Mouse (Mus musculus) forebrain, embryonic 15.5 days (tissue): ENCODE data around the gene Pgm2l1. TPM values are rescaled to one million over a fixed set of nuclear protein-coding genes. Genes with fewer than 3 reads are reported as not detected.
A peak's percentile ranks its signal among the peaks of the same experiment; 100 is the strongest.

Source experiments
- ATAC-seq: fragments of 200-750 bp; cut with Nextera tagmentation; replicated peaks from 2 replicates; pipeline ENCODE4 v1.8.0; 2017; ENCODE audit warnings: mild to moderate bottlenecking, moderate TSS enrichment, moderate library complexity
- H3K27ac ChIP-seq: fragments of 300-500 bp; sonication (generic); replicated peaks from 2 replicates; pipeline ENCODE4 v1.5.1; 2015; ENCODE audit warnings: mild to moderate bottlenecking, inconsistent platforms
- H3K27me3 ChIP-seq: fragments of 300-500 bp; sonication (generic); 2 replicates; pipeline ENCODE4 v1.6.1; 2015; ENCODE audit warnings: inconsistent platforms
- H3K36me3 ChIP-seq: fragments of 300-500 bp; sonication (generic); 2 replicates; pipeline ENCODE4 v1.6.1; 2015; ENCODE audit warnings: mild to moderate bottlenecking, inconsistent platforms
- H3K4me1 ChIP-seq: fragments of 300-500 bp; sonication (generic); 2 replicates; pipeline ENCODE4 v1.6.1; 2015; ENCODE audit warnings: inconsistent platforms
- H3K4me2 ChIP-seq: fragments of 300-500 bp; sonication (generic); replicated peaks from 2 replicates; pipeline ENCODE4 v1.6.1; 2015; ENCODE audit warnings: mild to moderate bottlenecking, inconsistent platforms
- H3K4me3 ChIP-seq: fragments of 300-500 bp; sonication (generic); 2 replicates; pipeline ENCODE4 v1.5.1; 2015; ENCODE audit warnings: mild to moderate bottlenecking, inconsistent platforms
- H3K9ac ChIP-seq: fragments of 300-500 bp; sonication (generic); replicated peaks from 2 replicates; pipeline ENCODE4 v1.6.1; 2015; ENCODE audit warnings: mild to moderate bottlenecking, inconsistent platforms
- H3K9me3 ChIP-seq: fragments of 300-500 bp; sonication (generic); 2 replicates; pipeline ENCODE4 v1.6.1; 2016; ENCODE audit warnings: inconsistent platforms
- WGBS: fragments of 180-500 bp; shearing (Covaris S2); methylation state at CpG from one replicate; pipeline ENCODE4 v1.1.7; 2015; ENCODE audit warnings: mixed read lengths; 5-methylcytosine and 5-hydroxymethylcytosine counted together
- polyA plus RNA-seq: library from polyadenylated mRNA; unstranded; fragments of >200 nt; fragmentation: Nextera tagmentation; extraction: Ambion mirVana; gene quantifications from 2 replicates; pipeline ENCODE4 v1.2.1, GENCODE M21; 2015

Pgm2l1 gene
- polyA plus RNA-seq, 1 experiment from 2014 or later, result 14.5 TPM

DNA sequence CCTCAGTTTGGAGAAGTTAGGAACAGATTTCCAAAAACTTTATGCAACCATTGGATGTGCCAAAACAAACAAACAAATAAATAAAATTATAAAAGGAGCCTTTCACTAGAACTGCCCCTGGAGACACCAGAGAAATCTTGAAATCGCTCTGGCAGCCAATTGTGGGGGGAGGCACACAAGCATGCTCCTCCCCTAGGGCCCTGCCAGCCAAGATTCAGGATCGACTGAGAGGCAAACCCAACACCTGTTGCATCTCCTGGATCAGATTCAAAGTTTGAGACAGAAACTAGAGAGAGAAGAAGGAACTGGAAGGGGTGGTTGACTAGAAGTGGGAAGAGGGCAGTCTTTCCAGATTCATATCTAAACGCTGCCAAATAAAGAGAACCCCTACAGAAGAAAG, 23.6 kb upstream of the Pgm2l1 start:
- no peaks in the 10 kb centered on the region for H3K27me3 ChIP-seq
- WGBS, result 66% methylated on average over 3 of the region's 3 CpGs
- no peaks in the 10 kb centered on the region for H3K9me3 ChIP-seq
- H3K4me1 ChIP-seq, result no peaks in the 10 kb centered on the region
- H3K4me3 ChIP-seq, result no peak overlapping the region
- ATAC-seq, result no peak
- no peaks in the 10 kb centered on the region for H3K36me3 ChIP-seq
- no peak overlapping the region for H3K9ac ChIP-seq
- H3K27ac ChIP-seq, result no peak overlapping the region
- H3K4me2 ChIP-seq, result no peak overlapping the region

DNA sequence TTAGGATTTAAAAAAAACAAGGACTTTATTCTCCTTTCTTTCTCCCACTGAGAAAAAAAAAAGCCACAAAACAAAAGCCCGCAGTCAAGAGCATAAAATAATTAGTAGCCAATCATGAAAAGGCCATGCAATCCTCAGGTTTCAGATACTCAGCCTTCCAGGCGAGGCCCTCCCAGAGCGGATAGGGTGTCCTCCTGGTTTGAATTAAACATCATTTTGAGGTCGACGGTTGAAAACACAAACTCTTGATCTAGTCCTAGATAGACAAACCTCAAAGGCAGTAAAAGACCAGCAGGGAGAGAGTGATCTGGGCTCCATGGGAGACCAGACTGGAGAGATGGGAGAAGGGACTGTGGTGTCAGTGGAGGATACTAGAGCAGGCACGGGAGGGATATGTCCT, 22.3 kb upstream of the Pgm2l1 start:
- ATAC-seq, result no peak

DNA sequence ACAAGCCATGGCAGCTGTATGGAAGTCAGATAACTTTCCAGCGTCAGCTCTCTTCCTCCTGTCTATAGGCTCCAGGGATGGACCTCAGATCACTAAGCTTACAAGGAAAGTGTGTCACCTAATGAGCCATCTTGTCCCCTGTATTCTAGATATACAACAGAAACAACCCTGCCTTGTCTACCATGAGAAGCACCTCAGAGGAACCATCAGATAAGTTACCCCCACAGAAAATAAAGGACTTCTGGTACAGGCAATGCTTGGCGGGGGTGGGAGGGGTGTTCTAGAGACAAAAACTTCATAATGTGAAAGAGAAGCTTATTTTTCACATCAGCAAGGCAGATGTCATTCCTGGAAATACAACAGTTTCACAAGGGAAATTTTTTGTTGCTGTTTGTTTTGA, 21.1 kb upstream of the Pgm2l1 start:
- Histone ChIP-seq H3K36me3 (no peaks in the 10 kb centered on the region), H3K9ac (no peak overlapping the region), H3K27ac (no peak overlapping the region), H3K4me3 (no peak overlapping the region), H3K4me2 (no peak overlapping the region), H3K4me1 (no peaks in the 10 kb centered on the region), H3K27me3 (no peaks in the 10 kb centered on the region), H3K9me3 (no peaks in the 10 kb centered on the region)
- no peak for ATAC-seq
- 98% methylated on average over 2 of the region's 2 CpGs for WGBS

More for the DNA sequence above, 22.3 kb upstream of the Pgm2l1 start:
- Histone ChIP-seq H3K36me3 (no peaks in the 10 kb centered on the region), H3K9me3 (no peaks in the 10 kb centered on the region), H3K27ac (no peak overlapping the region), H3K4me1 (no peaks in the 10 kb centered on the region), H3K4me3 (no peak overlapping the region), H3K4me2 (no peak overlapping the region), H3K9ac (no peak overlapping the region), H3K27me3 (no peaks in the 10 kb centered on the region)
- WGBS, result 78% methylated on average over 6 of the region's 6 CpGs

DNA sequence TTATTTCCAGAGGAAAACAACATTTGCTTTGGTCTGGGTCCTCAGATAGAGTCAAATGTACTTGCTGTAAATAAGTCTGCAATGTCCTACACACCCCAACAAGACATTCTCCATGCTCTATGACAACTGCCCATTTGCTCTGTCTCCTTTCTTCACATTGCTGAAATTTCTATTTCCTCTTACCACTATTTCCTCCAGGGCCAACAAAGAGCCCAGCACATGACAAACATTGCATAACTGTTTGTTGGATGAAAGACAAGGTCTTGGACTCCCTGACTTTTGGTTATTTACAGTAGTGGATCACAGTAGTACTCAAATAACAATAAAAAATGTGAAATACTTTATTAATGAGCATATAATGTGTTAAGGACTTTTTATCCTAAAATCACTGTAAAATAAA, 19.3 kb upstream of the Pgm2l1 start:
- Histone ChIP-seq H3K4me2 (no peak overlapping the region), H3K9ac (no peak overlapping the region), H3K4me1 (no peaks in the 10 kb centered on the region), H3K9me3 (no peaks in the 10 kb centered on the region), H3K36me3 (no peaks in the 10 kb centered on the region), H3K27ac (no peak overlapping the region), H3K27me3 (no peaks in the 10 kb centered on the region), H3K4me3 (no peak overlapping the region)
- ATAC-seq, result no peak

DNA sequence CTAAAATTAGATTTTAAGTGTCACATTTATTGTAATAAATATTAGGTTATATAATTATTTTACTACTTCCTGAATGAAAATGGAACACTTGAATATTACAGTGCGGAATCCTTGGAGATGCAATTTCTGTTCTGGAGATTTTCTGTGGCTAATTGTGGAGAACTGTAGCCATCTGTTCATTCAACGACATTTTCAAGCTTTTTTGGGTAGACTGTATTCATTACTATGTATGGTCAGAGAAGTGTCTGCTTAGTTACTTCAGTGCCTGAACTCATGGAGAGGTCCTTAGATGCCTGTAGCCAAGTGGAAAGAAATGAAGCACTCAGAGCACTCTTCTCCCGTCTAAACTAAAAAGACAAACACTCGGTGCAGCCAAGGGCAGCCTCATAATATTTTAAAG, 12.9 kb upstream of the Pgm2l1 start:
- H3K4me2 ChIP-seq, result no peak overlapping the region
- no peaks in the 10 kb centered on the region for H3K36me3 ChIP-seq
- H3K9me3 ChIP-seq, result no peaks in the 10 kb centered on the region
- no peak for ATAC-seq
- WGBS, result 76% methylated on average over 4 of the region's 4 CpGs
- H3K27me3 ChIP-seq, result no peaks in the 10 kb centered on the region
- peaks cover 3% of the 10 kb centered on the region; the same call in 1 of the 2 replicates for H3K4me1 ChIP-seq
- no peak overlapping the region for H3K4me3 ChIP-seq
- no peak overlapping the region for H3K9ac ChIP-seq
- no peak overlapping the region for H3K27ac ChIP-seq

DNA sequence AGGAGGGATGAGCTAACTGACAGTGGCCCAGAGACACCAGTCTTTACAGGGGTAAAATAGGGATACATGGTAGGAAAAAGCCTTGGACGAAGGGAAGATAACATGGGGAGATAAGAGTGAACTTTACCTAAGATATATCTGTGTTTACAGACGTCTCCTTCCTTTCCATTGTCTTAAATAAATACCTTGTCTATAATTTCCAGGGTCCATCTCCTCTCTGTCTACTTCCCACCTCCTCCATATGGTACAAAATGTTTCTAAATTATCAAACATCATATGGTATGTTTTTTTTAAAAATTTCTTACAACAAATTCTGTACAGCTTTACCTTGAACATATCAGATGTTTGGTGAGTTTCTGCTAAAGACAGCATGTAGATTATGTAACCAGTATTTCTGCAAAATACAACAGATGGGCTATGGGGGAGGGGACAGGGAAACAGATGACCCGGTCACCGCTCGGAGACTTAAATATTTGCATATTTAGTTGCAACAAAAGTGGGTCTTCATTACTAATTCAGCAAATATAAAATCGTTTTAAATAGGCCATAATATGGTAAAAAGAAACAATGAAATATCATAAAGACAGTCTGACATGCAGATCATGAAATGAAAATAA, 12.0 kb upstream of the Pgm2l1 start:
- Histone ChIP-seq H3K4me2 (no peak overlapping the region), H3K9ac (no peak overlapping the region), H3K27me3 (no peaks in the 10 kb centered on the region), H3K27ac (no peak overlapping the region), H3K4me3 (no peak overlapping the region), H3K9me3 (no peaks in the 10 kb centered on the region), H3K4me1 (peaks cover 3% of the 10 kb centered on the region; the same call in 1 of the 2 replicates), H3K36me3 (no peaks in the 10 kb centered on the region)
- ATAC-seq, result no peak
- WGBS, result 67% methylated on average over 6 of the region's 6 CpGs

DNA sequence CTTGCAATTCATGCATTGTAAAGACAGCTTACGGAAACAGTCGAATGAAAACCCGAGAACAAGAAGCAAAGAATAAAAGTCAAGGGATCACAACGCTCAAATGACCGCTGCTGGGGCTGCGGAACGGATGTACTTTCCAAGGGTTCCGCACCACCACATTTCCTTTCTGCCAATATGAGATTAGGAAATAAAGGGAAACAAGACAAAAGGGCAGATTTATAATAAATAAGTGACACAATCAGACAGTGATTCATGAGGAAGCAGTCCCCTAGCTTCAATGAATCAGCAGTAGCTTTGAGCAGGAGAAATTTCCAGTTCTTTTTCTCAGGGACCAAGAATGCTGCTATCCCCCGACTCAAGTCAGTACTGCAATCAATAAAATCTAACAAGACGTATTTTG, 11.2 kb upstream of the Pgm2l1 start:
- WGBS, result 37% methylated on average over 10 of the region's 10 CpGs
- H3K4me2 ChIP-seq, result peak overlapping the region; percentile 9; the same call in 1 of the 2 replicates
- H3K9me3 ChIP-seq, result no peaks in the 10 kb centered on the region
- H3K4me3 ChIP-seq, result no peak overlapping the region
- no peak overlapping the region for H3K9ac ChIP-seq
- no peak overlapping the region; the same call in 1 of the 2 replicates for H3K27ac ChIP-seq
- no peak for ATAC-seq
- no peaks in the 10 kb centered on the region for H3K27me3 ChIP-seq
- H3K36me3 ChIP-seq, result no peaks in the 10 kb centered on the region
- H3K4me1 ChIP-seq, result peaks cover 3% of the 10 kb centered on the region; the same call in 1 of the 2 replicates

DNA sequence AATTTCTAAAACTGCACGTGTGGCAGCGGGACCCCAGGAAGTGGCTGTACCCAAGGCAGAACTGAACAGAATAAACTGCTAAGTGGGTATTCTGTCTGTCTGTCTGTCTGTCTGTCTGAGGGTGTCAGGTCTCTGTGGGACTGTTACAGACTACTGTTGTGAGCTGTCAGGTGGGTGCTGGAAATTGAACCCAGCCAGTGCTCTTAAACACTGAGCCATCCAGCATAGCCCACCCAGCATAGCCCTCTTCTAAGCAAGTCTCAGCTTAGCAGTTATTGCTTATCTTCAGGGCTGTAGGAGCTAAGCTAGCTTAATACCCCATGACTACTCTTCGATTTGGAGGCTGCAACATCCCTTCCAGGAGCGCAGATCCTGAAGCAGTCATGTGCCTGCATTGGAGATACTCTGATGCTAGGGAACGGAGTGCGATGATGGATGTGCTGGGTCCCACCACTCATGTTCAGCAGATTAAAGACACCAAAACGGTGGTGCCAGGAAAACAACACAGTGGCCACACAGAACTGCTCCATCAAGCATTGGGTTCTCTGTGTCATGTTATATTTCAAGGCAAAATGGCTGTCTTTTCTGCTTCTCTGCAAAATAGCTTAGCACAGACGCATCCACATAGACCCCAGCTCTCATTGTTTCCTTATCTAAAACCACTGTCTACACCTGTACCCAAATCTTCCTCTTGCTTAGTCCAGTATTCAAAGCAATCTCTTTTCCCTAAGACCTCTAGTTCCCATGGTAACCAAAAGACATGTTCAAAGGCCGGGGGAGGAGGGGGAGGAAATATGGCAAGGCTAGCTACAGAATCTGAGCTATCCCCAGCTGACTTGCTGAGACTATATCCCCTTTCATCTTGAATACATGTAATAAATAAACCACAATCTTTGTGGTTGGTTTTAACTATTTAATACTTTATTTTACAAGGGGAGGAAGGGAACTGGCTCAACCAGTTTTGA, 10.3 kb upstream of the Pgm2l1 start:
- no peaks in the 10 kb centered on the region for H3K36me3 ChIP-seq
- no peaks in the 10 kb centered on the region for H3K9me3 ChIP-seq
- H3K4me1 ChIP-seq, result peaks cover 3% of the 10 kb centered on the region; the same call in 1 of the 2 replicates
- H3K4me3 ChIP-seq, result no peak overlapping the region
- 0 out of 2 replicates have a peak overlapping the region, but pooled peaks have one; percentile 7 for H3K27ac ChIP-seq
- no peak for ATAC-seq
- 75% methylated on average over 9 of the region's 9 CpGs for WGBS
- no peak overlapping the region for H3K4me2 ChIP-seq
- no peak overlapping the region for H3K9ac ChIP-seq
- no peaks in the 10 kb centered on the region for H3K27me3 ChIP-seq

DNA sequence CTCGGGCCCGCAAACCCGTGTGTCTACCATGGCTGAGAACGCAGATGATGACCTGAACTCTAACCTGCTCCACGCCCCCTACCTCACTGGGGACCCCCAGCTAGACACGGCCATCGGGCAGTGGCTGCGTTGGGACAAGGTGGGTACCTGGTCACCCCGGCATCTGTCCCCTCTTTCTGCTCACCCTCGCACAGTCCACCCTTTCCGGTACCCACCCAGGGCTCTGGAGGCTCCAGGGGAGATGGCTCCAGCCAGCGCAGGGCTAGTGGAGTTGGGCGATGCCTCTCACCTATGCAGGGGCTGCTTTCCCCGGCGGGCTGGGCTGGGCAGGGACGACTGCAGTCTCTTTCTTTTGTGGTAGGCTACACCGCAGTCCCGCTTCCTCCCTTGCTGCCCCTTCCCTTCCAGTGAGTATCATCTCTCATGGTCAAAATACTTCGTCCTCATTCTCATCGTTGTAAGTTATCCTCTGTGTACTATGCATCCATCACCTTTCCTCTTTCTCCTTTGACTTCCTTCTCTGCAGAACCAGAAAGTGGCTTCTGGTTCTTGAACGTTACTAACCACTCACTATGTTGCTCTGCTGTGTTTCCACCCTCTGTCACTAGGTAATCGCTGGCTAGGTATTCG, 817 bp downstream of the Pgm2l1 start:
- no peaks in the 10 kb centered on the region for H3K36me3 ChIP-seq
- peak overlapping the region; percentile 93 for H3K27ac ChIP-seq
- peak; percentile 66 for ATAC-seq
- H3K4me2 ChIP-seq, result peak overlapping the region; percentile 91
- no peaks in the 10 kb centered on the region for H3K9me3 ChIP-seq
- peak overlapping the region; percentile 91 for H3K9ac ChIP-seq
- 1% methylated on average over 23 of the region's 23 CpGs for WGBS
- peak overlapping the region; percentile 94 for H3K4me3 ChIP-seq
- no peaks in the 10 kb centered on the region for H3K27me3 ChIP-seq
- H3K4me1 ChIP-seq, result peaks cover 20% of the 10 kb centered on the region

DNA sequence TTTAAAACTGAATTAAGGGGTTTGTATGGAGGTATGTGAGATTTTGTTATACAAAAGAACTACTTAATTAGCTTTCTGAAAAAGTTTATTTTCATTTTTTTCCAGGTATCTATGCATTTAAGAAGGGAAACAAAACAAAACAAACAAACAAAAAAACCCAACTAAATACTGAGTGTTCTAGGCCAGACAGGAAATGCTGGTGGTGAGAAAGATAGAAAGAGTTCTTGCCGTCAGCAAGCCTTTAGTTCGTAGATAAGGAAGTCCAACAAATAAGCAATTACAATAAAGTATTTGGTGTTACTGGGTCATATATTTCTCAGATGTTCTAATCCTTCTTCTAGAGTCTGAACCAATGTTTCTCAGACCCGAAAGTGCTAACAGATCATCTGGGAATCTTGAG, 1.8 kb downstream of the Pgm2l1 start:
- peak overlapping the region; percentile 91 for H3K4me2 ChIP-seq
- no peak overlapping the region for H3K27ac ChIP-seq
- no peaks in the 10 kb centered on the region for H3K36me3 ChIP-seq
- peak overlapping the region; percentile 94 for H3K4me3 ChIP-seq
- peak overlapping the region; percentile 91; the same call in 1 of the 2 replicates for H3K9ac ChIP-seq
- no peaks in the 10 kb centered on the region for H3K27me3 ChIP-seq
- peaks cover 20% of the 10 kb centered on the region for H3K4me1 ChIP-seq
- WGBS, result 79% methylated on average over 3 of the region's 3 CpGs
- no peak for ATAC-seq
- H3K9me3 ChIP-seq, result no peaks in the 10 kb centered on the region

DNA sequence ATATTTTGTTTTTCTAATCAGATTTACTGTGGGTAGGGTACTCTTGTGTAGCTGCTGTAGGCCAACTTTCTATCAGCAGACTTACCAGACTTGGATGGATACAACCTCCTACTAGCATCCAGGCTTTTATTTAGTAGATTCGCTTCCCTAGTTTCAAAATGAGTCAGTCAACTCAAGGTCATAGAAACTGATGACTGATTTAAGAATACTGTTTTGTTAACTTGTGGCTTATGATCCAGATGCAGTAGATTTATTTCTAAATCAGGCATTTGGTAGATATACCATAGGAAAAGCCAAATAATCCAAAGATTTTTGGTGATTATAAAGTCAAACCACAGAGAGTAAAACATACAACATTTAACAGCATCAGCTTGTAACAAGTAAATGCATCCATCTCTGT, 3.5 kb downstream of the Pgm2l1 start:
- Histone ChIP-seq H3K4me3 (no peak overlapping the region), H3K9ac (no peak overlapping the region), H3K27me3 (no peaks in the 10 kb centered on the region), H3K9me3 (no peaks in the 10 kb centered on the region), H3K36me3 (no peaks in the 10 kb centered on the region), H3K4me2 (no peak overlapping the region), H3K27ac (no peak overlapping the region), H3K4me1 (peaks cover 20% of the 10 kb centered on the region)
- no peak for ATAC-seq
- WGBS, result 92% methylated on average over 1 of the region's 1 CpGs

DNA sequence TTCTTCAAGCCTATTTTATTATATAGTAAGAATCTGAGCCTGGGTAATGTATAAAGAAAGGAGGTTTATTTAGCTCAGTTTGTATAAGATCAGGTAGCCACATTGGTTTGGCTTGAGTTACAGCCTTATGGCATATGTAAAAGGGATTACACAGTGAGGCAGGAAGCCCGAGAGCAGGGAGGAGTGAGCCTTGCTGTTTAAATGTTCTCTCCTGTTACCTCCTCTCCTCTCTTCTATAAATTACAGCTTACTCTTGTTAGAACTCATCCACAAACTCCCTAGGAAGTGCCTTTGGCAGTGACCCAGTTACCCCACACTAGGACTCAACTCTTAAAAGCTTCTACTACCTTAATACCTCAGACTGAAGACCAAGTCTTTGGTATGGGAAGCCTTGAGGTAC, 4.5 kb downstream of the Pgm2l1 start:
- no peaks in the 10 kb centered on the region for H3K9me3 ChIP-seq
- no peak overlapping the region for H3K27ac ChIP-seq
- no peak overlapping the region for H3K4me3 ChIP-seq
- H3K4me1 ChIP-seq, result peaks cover 20% of the 10 kb centered on the region
- WGBS, result 38% methylated on average over 1 of the region's 1 CpGs
- no peaks in the 10 kb centered on the region for H3K36me3 ChIP-seq
- no peak overlapping the region for H3K9ac ChIP-seq
- no peaks in the 10 kb centered on the region for H3K27me3 ChIP-seq
- ATAC-seq, result no peak
- H3K4me2 ChIP-seq, result no peak overlapping the region
